Mouse (Mus musculus) midbrain, embryonic 10.5 days (tissue): ENCODE measurements around the gene Gm11032. TPM values are rescaled to one million over a fixed set of nuclear protein-coding genes. Genes with fewer than 3 reads are reported as not detected.
"Not testable (repeated sequence)": the region's sequence is repeated elsewhere in the genome, so short reads cannot be mapped to it uniquely, and the experiment has no call there.

Source experiments
- DNase-seq: peaks from one replicate; pipeline ENCODE4 v3.0.0-alpha.2; 2017; ENCODE audit warnings: low spot score
- H3K27ac ChIP-seq: fragments of 300-500 bp; sonication (generic); replicated peaks from 2 replicates; pipeline ENCODE4 v1.5.1; 2016; ENCODE audit warnings: mild to moderate bottlenecking
- H3K27me3 ChIP-seq: fragments of 300-500 bp; sonication (generic); 2 replicates; pipeline ENCODE4 v1.6.1; 2016; ENCODE audit warnings: low read depth, mild to moderate bottlenecking; ENCODE audit not compliant: poor library complexity, severe bottlenecking
- H3K36me3 ChIP-seq: fragments of 300-500 bp; sonication (generic); 2 replicates; pipeline ENCODE4 v1.6.1; 2016; ENCODE audit warnings: mild to moderate bottlenecking, moderate library complexity
- H3K4me1 ChIP-seq: fragments of 300-500 bp; sonication (generic); 2 replicates; pipeline ENCODE4 v1.6.1; 2016
- H3K4me3 ChIP-seq: fragments of 300-500 bp; sonication (generic); 2 replicates; pipeline ENCODE4 v1.5.1; 2016; ENCODE audit warnings: mild to moderate bottlenecking, moderate library complexity
- H3K9me3 ChIP-seq: fragments of 300-500 bp; sonication (generic); replicated peaks from 2 replicates; pipeline ENCODE4 v1.6.1; 2016; ENCODE audit warnings: mild to moderate bottlenecking
- WGBS: fragments of 180-500 bp; shearing (Covaris S2); methylation state at CpG from one replicate; pipeline ENCODE4 v1.1.7; 2016; 5-methylcytosine and 5-hydroxymethylcytosine counted together
- polyA plus RNA-seq: library from polyadenylated mRNA; unstranded; fragments of >200 nt; fragmentation: Nextera tagmentation; extraction: Ambion mirVana; gene quantifications from 2 replicates; pipeline ENCODE4 v1.2.1, GENCODE M21; 2016

Gene Gm11032
- polyA plus RNA-seq = not detected in 2 replicates

GRCm38 (mm10) chr11:4620017-4620485 is at the start of gene Gm11032:
Gene Gm11032 (plus strand): TSS chr11:4620067.
- Histone ChIP-seq H3K36me3 (no peaks in the 10 kb centered on the region), H3K9me3 (no peaks in the 10 kb centered on the region), H3K27me3 (no peaks in the 10 kb centered on the region), H3K4me1 (no peaks in the 10 kb centered on the region), H3K4me3 (no peak within 1 kb of the TSS), H3K27ac (no peak within 1 kb of the TSS)
- 87% methylated on average over 16 of the region's 16 CpGs for WGBS
- DNase-seq = no peak

- Histone ChIP-seq H3K27ac (no peak overlapping the region), H3K9me3 (no peaks in the 10 kb centered on the region), H3K4me3 (no peak overlapping the region), H3K36me3 (peaks cover 4% of the 10 kb centered on the region; the same call in 1 of the 2 replicates), H3K27me3 (no peaks in the 10 kb centered on the region), H3K4me1 (peaks cover 4% of the 10 kb centered on the region)
- WGBS = 90% methylated on average over 4 of the region's 4 CpGs
- DNase-seq = no peak
Measured at GRCm38 (mm10) chr11:4571491-4571901, 48.4 kb upstream of the Gm11032 start.

- H3K36me3 ChIP-seq, H3K27me3 ChIP-seq, H3K4me1 ChIP-seq, H3K9me3 ChIP-seq, H3K4me3 ChIP-seq, DNase-seq, H3K27ac ChIP-seq: not testable (repeated sequence)
- WGBS = 90% methylated on average over 2 of the region's 2 CpGs
Measured at GRCm38 (mm10) chr11:4576090-4576732, 43.7 kb upstream of the Gm11032 start.

- Histone ChIP-seq H3K36me3 (no peaks in the 10 kb centered on the region), H3K27ac (no peak overlapping the region), H3K4me3 (no peak overlapping the region), H3K9me3 (no peaks in the 10 kb centered on the region), H3K4me1 (peaks cover 4% of the 10 kb centered on the region), H3K27me3 (no peaks in the 10 kb centered on the region)
- no peak for DNase-seq
- WGBS = 89% methylated on average over 2 of the region's 2 CpGs
Measured at GRCm38 (mm10) chr11:4577079-4577478, 42.8 kb upstream of the Gm11032 start.

GRCm38 (mm10) chr11:4578682-4579081 is 41.2 kb upstream of the Gm11032 start:
- no peaks in the 10 kb centered on the region for H3K36me3 ChIP-seq
- DNase-seq = no peak
- H3K4me3 ChIP-seq = no peak overlapping the region
- 97% methylated on average over 2 of the region's 2 CpGs for WGBS
- no peak overlapping the region for H3K27ac ChIP-seq
- H3K4me1 ChIP-seq = peaks cover 4% of the 10 kb centered on the region
- H3K9me3 ChIP-seq = no peaks in the 10 kb centered on the region
- no peaks in the 10 kb centered on the region for H3K27me3 ChIP-seq

GRCm38 (mm10) chr11:4591811-4592210 is 28.1 kb upstream of the Gm11032 start:
- no peak for DNase-seq
- no peaks in the 10 kb centered on the region for H3K27me3 ChIP-seq
- H3K9me3 ChIP-seq = no peaks in the 10 kb centered on the region
- whole genome bisulfite sequencing = 91% methylated on average over 4 of the region's 4 CpGs
- peaks cover 18% of the 10 kb centered on the region for H3K4me1 ChIP-seq
- no peak overlapping the region for H3K4me3 ChIP-seq
- H3K27ac ChIP-seq = no peak overlapping the region
- 0 out of 2 replicates have a peak, but pooled peaks cover 6% of the 10 kb centered on the region for H3K36me3 ChIP-seq

GRCm38 (mm10) chr11:4593491-4593848 is 26.4 kb upstream of the Gm11032 start:
- no peaks in the 10 kb centered on the region for H3K9me3 ChIP-seq
- DNase-seq = no peak

GRCm38 (mm10) chr11:4593849-4594607 is 25.8 kb upstream of the Gm11032 start:
- Histone ChIP-seq H3K27me3 (no peaks in the 10 kb centered on the region), H3K4me3 (peak overlapping the region; percentile 98), H3K27ac (peak overlapping the region; percentile 98), H3K36me3 (0 out of 2 replicates have a peak, but pooled peaks cover 2% of the 10 kb centered on the region), H3K4me1 (peaks cover 18% of the 10 kb centered on the region), H3K9me3 (no peaks in the 10 kb centered on the region)
- WGBS = 2% methylated on average over 45 of the region's 45 CpGs
- no peak for DNase-seq

More at GRCm38 (mm10) chr11:4593491-4593848, 26.4 kb upstream of the Gm11032 start:
- Histone ChIP-seq H3K36me3 (0 out of 2 replicates have a peak, but pooled peaks cover 2% of the 10 kb centered on the region), H3K4me3 (peak overlapping the region; percentile 98), H3K4me1 (peaks cover 18% of the 10 kb centered on the region), H3K27me3 (no peaks in the 10 kb centered on the region), H3K27ac (no peak overlapping the region)
- WGBS = 45% methylated on average over 5 of the region's 5 CpGs

- H3K4me3 ChIP-seq = peak within 1 kb of the TSS; percentile 98
- WGBS = 5% methylated on average over 51 of the region's 53 CpGs
- peak; percentile 96 for DNase-seq
Measured at GRCm38 (mm10) chr11:4594608-4595500, 25.0 kb upstream of the Gm11032 start, which contains the start of gene Mtmr3. Gene Mtmr3 (minus strand): TSS chr11:4594863.

GRCm38 (mm10) chr11:4598411-4598810 is 21.5 kb upstream of the Gm11032 start:
- Histone ChIP-seq H3K27me3 (no peaks in the 10 kb centered on the region), H3K9me3 (no peaks in the 10 kb centered on the region), H3K36me3 (no peaks in the 10 kb centered on the region), H3K27ac (no peak overlapping the region), H3K4me1 (peaks cover 18% of the 10 kb centered on the region), H3K4me3 (no peak overlapping the region)
- 89% methylated on average over 2 of the region's 2 CpGs for WGBS
- DNase-seq = no peak

More at GRCm38 (mm10) chr11:4594608-4595500, 25.0 kb upstream of the Gm11032 start, which contains the start of gene Mtmr3:
- Histone ChIP-seq H3K36me3 (no peaks in the 10 kb centered on the region), H3K9me3 (no peaks in the 10 kb centered on the region), H3K27ac (peak within 1 kb of the TSS; percentile 98), H3K4me1 (peaks cover 18% of the 10 kb centered on the region), H3K27me3 (no peaks in the 10 kb centered on the region)

- WGBS = 99% methylated on average over 3 of the region's 3 CpGs
- peaks cover 14% of the 10 kb centered on the region for H3K4me1 ChIP-seq
- no peaks in the 10 kb centered on the region for H3K9me3 ChIP-seq
- no peak overlapping the region for H3K4me3 ChIP-seq
- H3K27ac ChIP-seq = no peak overlapping the region
- no peaks in the 10 kb centered on the region for H3K36me3 ChIP-seq
- H3K27me3 ChIP-seq = no peaks in the 10 kb centered on the region
- no peak for DNase-seq
Measured at GRCm38 (mm10) chr11:4599916-4600315, 20.0 kb upstream of the Gm11032 start.

- H3K9me3 ChIP-seq = no peaks in the 10 kb centered on the region
- H3K27ac ChIP-seq = no peak overlapping the region
- H3K4me3 ChIP-seq = no peak overlapping the region
- H3K36me3 ChIP-seq = no peaks in the 10 kb centered on the region
- H3K4me1 ChIP-seq = peaks cover 14% of the 10 kb centered on the region
- WGBS = 82% methylated on average over 5 of the region's 5 CpGs
- no peaks in the 10 kb centered on the region for H3K27me3 ChIP-seq
- DNase-seq = no peak
Measured at GRCm38 (mm10) chr11:4601890-4602289, 18.0 kb upstream of the Gm11032 start.
